Mouse (Mus musculus) CH12.LX (cell line): ENCODE results near the gene Trip4.

Source experiments
- CHD1 ChIP-seq: IDR thresholded peaks from 2 replicates; pipeline ENCODE4 v1.6.1; 2012; ENCODE audit warnings: low read depth, low read length, improper control_type of control experiment, inconsistent platforms
- JUN ChIP-seq: IDR thresholded peaks from 2 replicates; pipeline ENCODE4 v1.6.1; 2011; ENCODE audit warnings: low read depth, mild to moderate bottlenecking, low read length, improper control_type of control experiment, moderate library complexity; ENCODE audit not compliant: insufficient read depth
- POLR2A ChIP-seq: IDR thresholded peaks from 2 replicates; pipeline ENCODE4 v1.6.1; 2011; ENCODE audit warnings: low read depth, mild to moderate bottlenecking, improper control_type of control experiment, low read length
- USF1 ChIP-seq: IDR thresholded peaks from 2 replicates; pipeline ENCODE4 v1.6.1; 2014; ENCODE audit warnings: low read depth, mild to moderate bottlenecking, inconsistent platforms, low read length, improper control_type of control experiment

GRCm38 (mm10) chr9:65787829-65788344 lies 120.7 kb downstream of the Trip4 start:
- TF ChIP-seq POLR2A: no peak
- no peak for TF ChIP-seq JUN
- no peak for TF ChIP-seq USF1
- no peak for TF ChIP-seq CHD1
